Mouse (Mus musculus) hindbrain, embryonic 13.5 days (tissue): ENCODE measurements around the gene Atp7b. TPM values are rescaled to one million over a fixed set of nuclear protein-coding genes. Genes with fewer than 3 reads are reported as not detected.

Experiments
- ATAC-seq: fragments of 200-750 bp; cut with Nextera tagmentation; 2 replicates; pipeline ENCODE4 v1.8.0; 2017; ENCODE audit warnings: moderate TSS enrichment; ENCODE audit not compliant: low FRiP score
- H3K27ac ChIP-seq: fragments of 300-500 bp; sonication (generic); 2 replicates; pipeline ENCODE4 v1.5.1; 2015; ENCODE audit warnings: inconsistent platforms, mild to moderate bottlenecking, moderate library complexity
- H3K27me3 ChIP-seq: fragments of 300-500 bp; sonication (generic); 2 replicates; pipeline ENCODE4 v1.6.1; 2015; ENCODE audit warnings: mild to moderate bottlenecking, inconsistent platforms
- H3K36me3 ChIP-seq: fragments of 300-500 bp; sonication (generic); 2 replicates; pipeline ENCODE4 v1.6.1; 2015; ENCODE audit warnings: mild to moderate bottlenecking, inconsistent platforms
- H3K4me1 ChIP-seq: fragments of 300-500 bp; sonication (generic); replicated peaks from 2 replicates; pipeline ENCODE4 v1.6.1; 2015; ENCODE audit warnings: inconsistent platforms
- H3K4me2 ChIP-seq: fragments of 300-500 bp; sonication (generic); 2 replicates; pipeline ENCODE4 v1.6.1; 2015; ENCODE audit warnings: inconsistent platforms, mild to moderate bottlenecking, moderate library complexity
- H3K4me3 ChIP-seq: fragments of 300-500 bp; sonication (generic); 2 replicates; pipeline ENCODE4 v1.5.1; 2015; ENCODE audit warnings: mild to moderate bottlenecking, inconsistent platforms
- H3K9ac ChIP-seq: fragments of 300-500 bp; sonication (generic); 2 replicates; pipeline ENCODE4 v1.6.1; 2015; ENCODE audit warnings: mild to moderate bottlenecking, inconsistent platforms
- H3K9me3 ChIP-seq: fragments of 300-500 bp; sonication (generic); 2 replicates; pipeline ENCODE4 v1.6.1; 2016; ENCODE audit warnings: inconsistent platforms
- WGBS: fragments of 180-500 bp; shearing (Covaris S2); methylation state at CpG from one replicate; pipeline ENCODE4 v1.1.7; 2015; 5-methylcytosine and 5-hydroxymethylcytosine counted together
- polyA plus RNA-seq: library from polyadenylated mRNA; unstranded; fragments of >200 nt; fragmentation: Nextera tagmentation; extraction: Ambion mirVana; gene quantifications from 2 replicates; pipeline ENCODE4 v1.2.1, GENCODE M21; 2015

Atp7b gene
- polyA plus RNA-seq, 1 experiment from 2014 or later = 1.6 TPM

DNA sequence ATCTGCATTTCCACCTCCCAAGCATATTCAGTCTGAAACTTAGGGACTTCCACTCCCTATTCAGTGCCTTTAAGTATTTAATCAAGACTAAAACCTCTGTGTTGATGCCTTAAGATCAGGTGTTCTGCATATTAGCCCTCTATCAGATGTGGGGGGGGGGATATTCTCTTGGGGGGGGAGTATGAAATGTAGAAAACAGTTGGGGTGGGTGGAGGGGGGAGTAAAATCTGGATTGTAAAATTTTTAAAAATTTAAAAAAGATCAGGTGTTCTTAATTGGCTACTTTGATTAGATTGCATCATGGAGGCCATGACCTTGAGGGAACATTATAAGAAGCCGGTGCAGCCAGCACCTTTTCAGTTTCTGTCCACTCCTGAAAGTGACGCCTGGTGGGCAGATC, 101.7 kb downstream of the Atp7b start, which contains the start of gene Fam90a1a:
Gene Fam90a1a (plus strand): TSS at position 301 of the 400 bp plus-strand sequence.
- ATAC-seq = no peak
- no peak within 1 kb of the TSS for H3K4me2 ChIP-seq
- H3K27ac ChIP-seq = no peak within 1 kb of the TSS
- H3K4me1 ChIP-seq = no peaks in the 10 kb centered on the region
- H3K27me3 ChIP-seq = no peaks in the 10 kb centered on the region
- H3K4me3 ChIP-seq = no peak within 1 kb of the TSS
- H3K9ac ChIP-seq = no peak within 1 kb of the TSS
- no peaks in the 10 kb centered on the region for H3K9me3 ChIP-seq
- H3K36me3 ChIP-seq = no peaks in the 10 kb centered on the region
- WGBS = 94% methylated on average over 2 of the region's 2 CpGs

DNA sequence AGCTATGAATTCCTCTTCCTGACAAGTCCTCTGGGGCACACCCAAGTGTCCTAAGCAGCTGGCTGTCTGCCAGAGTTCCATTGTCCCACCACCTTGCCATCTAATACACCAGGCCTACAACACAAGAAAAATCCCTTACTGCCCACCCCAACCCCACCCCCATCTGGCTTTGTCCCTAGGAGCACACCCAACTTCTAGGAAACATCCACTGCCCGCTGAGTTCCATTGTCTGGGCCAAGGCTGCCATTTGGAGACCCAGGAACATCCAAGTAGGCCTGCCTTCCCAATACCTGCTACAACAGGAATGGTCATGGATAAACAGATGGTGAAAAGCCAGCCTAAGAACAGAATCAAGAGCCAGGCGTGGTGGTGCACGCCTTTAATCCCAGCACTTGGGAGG, 103.8 kb downstream of the Atp7b start:
- WGBS = 90% methylated on average over 3 of the region's 3 CpGs
- Histone ChIP-seq H3K4me2 (no peak overlapping the region), H3K27me3 (no peaks in the 10 kb centered on the region), H3K36me3 (no peaks in the 10 kb centered on the region), H3K27ac (no peak overlapping the region), H3K4me1 (no peaks in the 10 kb centered on the region), H3K9me3 (no peaks in the 10 kb centered on the region), H3K4me3 (no peak overlapping the region), H3K9ac (no peak overlapping the region)
- ATAC-seq = no peak

DNA sequence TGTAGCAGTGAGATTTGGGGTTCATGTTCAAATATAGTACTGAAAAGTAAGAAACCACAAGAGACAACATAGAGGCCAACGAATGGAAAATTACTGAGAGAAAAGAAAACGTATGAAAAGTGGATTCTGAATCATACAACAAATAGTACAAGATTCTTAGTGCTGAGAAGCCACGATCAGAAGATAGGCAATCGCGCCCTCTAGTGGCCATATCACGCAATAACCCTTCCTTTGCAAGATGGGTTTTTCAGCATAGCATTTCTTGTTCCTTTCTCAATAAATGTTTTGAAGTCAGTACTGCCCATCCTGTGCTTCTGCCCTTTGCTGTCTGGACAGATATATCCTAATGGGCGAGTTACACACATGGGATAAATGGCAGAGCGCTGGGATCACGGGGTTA, 104.8 kb downstream of the Atp7b start:
- Histone ChIP-seq H3K9ac (no peak overlapping the region), H3K9me3 (no peaks in the 10 kb centered on the region), H3K27me3 (no peaks in the 10 kb centered on the region), H3K4me2 (no peak overlapping the region), H3K36me3 (no peaks in the 10 kb centered on the region), H3K4me3 (no peak overlapping the region), H3K4me1 (no peaks in the 10 kb centered on the region), H3K27ac (no peak overlapping the region)
- ATAC-seq = no peak
- WGBS = 6% methylated on average over 9 of the region's 9 CpGs

DNA sequence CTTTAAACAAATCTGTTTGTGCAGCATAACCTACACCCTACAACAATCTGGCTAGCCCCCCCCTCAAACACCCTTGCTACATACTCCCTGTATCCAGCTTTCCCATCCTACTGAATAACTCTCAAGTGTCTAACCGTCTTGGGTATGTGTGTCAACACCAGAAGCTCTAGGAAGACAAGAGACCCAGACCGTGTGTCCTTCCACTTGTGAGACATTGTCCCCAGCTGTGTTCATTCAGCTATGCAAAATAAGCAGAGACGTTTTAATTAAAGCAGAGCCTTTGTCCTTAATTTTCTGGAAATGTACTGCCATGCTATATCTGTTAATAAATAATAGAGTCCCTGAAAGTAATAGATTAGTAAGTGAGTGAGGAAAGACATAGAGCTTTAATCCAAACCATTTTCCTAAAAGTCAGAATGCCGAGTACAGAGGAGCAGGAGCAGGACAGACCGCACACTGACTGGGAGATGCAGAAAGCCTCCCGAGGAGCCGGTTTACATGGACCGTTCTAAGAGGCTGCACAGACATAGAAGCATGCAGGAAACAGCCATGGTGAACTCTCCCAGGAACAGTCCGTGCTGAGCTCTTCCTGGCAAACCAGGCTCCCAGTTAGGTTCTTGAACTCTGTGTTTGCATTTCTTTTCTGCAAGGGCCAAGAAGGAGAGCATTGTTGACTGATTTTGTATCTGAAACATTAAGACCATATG, 112.6 kb downstream of the Atp7b start:
- no peaks in the 10 kb centered on the region for H3K36me3 ChIP-seq
- no peaks in the 10 kb centered on the region for H3K9me3 ChIP-seq
- no peak overlapping the region for H3K9ac ChIP-seq
- H3K27ac ChIP-seq = no peak overlapping the region
- WGBS = 51% methylated on average over 9 of the region's 9 CpGs
- H3K4me1 ChIP-seq = 0 out of 2 replicates have a peak, but pooled peaks cover 3% of the 10 kb centered on the region
- no peaks in the 10 kb centered on the region for H3K27me3 ChIP-seq
- no peak overlapping the region for H3K4me3 ChIP-seq
- no peak for ATAC-seq
- no peak overlapping the region for H3K4me2 ChIP-seq

DNA sequence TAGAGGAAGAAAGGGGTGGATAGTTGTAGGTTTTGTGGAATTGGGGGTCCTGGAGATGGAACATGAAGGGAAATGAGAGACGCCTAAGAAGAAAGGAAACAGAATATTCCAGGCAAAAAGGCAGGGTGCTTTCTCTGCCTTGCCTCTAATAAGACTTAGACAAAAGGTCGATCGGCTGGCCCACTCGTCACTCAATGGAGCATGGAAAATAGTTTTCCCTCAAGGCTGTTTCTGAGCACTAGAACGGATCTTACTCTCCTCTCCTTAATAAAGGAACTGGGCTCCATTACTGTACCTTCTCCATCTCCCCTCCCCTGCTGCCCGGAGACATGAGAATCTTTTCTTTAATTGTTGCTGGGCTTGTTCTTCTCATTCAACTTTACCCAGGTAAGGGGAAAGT, 113.6 kb downstream of the Atp7b start, which contains the start of gene Defb13:
Gene Defb13 (plus strand): TSS at position 301 of the 400 bp plus-strand sequence.
- Histone ChIP-seq H3K9ac (no peak within 1 kb of the TSS), H3K9me3 (no peaks in the 10 kb centered on the region), H3K4me2 (no peak within 1 kb of the TSS), H3K4me1 (0 out of 2 replicates have a peak, but pooled peaks cover 3% of the 10 kb centered on the region), H3K4me3 (no peak within 1 kb of the TSS), H3K36me3 (no peaks in the 10 kb centered on the region), H3K27me3 (no peaks in the 10 kb centered on the region), H3K27ac (no peak within 1 kb of the TSS)
- no peak for ATAC-seq
- 78% methylated on average over 6 of the region's 6 CpGs for WGBS

Other genes with a start within 250 kb of the Atp7b start
- gene Defb50, start 236.8 kb downstream of the Atp7b start, polyA plus RNA-seq = not detected in 2 replicates
- not detected in 2 replicates for gene Defb2, start 220.4 kb downstream of the Atp7b start, polyA plus RNA-seq
- gene Defb10, start 201.4 kb downstream of the Atp7b start, polyA plus RNA-seq = 1.5 TPM in 1 of 2 replicates, not detected in the other
- 1.1 and 1.9 TPM in 2 replicates for gene Defb9, start 174.9 kb downstream of the Atp7b start, polyA plus RNA-seq
- 19.4 and 28.5 TPM in 2 replicates for gene Defb11, start 153.9 kb downstream of the Atp7b start, polyA plus RNA-seq
- not detected in 2 replicates for gene Defb15, start 127.6 kb downstream of the Atp7b start, polyA plus RNA-seq
- gene Defb35, start 122.0 kb downstream of the Atp7b start, polyA plus RNA-seq = not detected in 2 replicates
- gene Defb13, start 113.5 kb downstream of the Atp7b start, polyA plus RNA-seq = not detected in 2 replicates
- gene Fam90a1a, start 101.6 kb downstream of the Atp7b start, polyA plus RNA-seq = not detected in 2 replicates
- not detected in 2 replicates for gene Ccdc70, start 90.5 kb downstream of the Atp7b start, polyA plus RNA-seq
- gene Alg11, start 416 bp upstream of the Atp7b start, polyA plus RNA-seq = 33.8 and 37.2 TPM in 2 replicates
- gene Nek5, start 64.7 kb upstream of the Atp7b start, polyA plus RNA-seq = 0.56 and 1.3 TPM in 2 replicates
- gene Nek3, start 106.1 kb upstream of the Atp7b start, polyA plus RNA-seq = 9.5 and 10.4 TPM in 2 replicates
- 16.9 and 19.1 TPM in 2 replicates for gene Ckap2, start 125.5 kb upstream of the Atp7b start, polyA plus RNA-seq
- 42.1 and 42.3 TPM in 2 replicates for gene Vps36, start 132.5 kb upstream of the Atp7b start, polyA plus RNA-seq
- gene Thsd1, start 167.0 kb upstream of the Atp7b start, polyA plus RNA-seq = 8.3 and 8.5 TPM in 2 replicates
- not detected in 2 replicates for gene Tpte, start 223.1 kb upstream of the Atp7b start, polyA plus RNA-seq